Comparison of ENCODE assay signal across 35 mouse cellular contexts in the genomic region with DNA sequence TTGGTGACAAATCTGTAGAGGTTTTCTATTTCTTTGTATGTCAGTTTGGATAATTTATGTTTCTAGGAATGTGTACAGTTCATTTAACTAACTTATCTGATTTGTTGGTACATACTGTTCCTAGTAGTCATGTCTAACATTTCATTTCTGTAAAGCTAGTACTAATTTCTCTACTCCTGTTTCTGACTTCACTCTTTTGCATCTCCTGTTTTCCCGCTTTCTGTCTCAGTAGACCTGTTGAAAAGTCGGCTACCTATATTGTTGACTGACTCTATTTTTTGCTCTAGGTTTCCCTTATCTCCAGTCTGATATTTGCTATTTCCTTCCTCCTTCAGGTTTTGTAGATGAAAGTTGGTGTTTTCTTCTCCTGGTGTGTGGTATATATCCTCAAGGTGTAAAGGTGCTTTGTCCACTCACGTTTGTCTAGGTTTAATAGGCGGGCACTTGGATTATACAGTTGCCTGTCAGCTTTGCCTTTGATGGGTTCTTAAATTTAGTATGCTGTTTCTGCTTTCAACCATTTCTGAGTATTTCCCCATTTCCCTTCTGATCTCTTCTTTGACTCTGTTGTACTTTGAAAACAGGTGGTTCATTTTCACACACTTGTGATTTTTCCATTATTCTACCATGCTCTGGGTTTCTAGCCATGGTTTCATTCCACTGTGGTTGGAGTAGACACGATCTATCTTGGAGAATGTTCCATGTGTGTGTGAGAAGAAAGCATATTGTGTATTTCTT.
"Had no signal": no experiment of that assay in that cellular context is flagged by ENCODE, and none has a peak within 500 bp of the region (broad histone marks: within the 10 kb centered on the region; RNA-seq: fewer than 3 reads in every experiment).

No protein-coding gene starts in this region.

- H3K4me1 ChIP-seq: heart, embryonic 10.5 days; heart, embryonic 12.5 days; heart, embryonic 13.5 days; heart, embryonic 15.5 days; hindbrain, embryonic 10.5 days; hindbrain, embryonic 12.5 days; hindbrain, embryonic 13.5 days; hindbrain, embryonic 15.5 days; intestine, embryonic 15.5 days; kidney, embryonic 15.5 days had no signal

- DNase-seq: heart, postnatal 10 days; heart, postnatal 14 days; heart, postnatal 36 days; heart, postnatal 4 days; kidney, adult 11 months; kidney, adult 18-20 months; kidney, adult 2 months; kidney, adult 8-10 months; kidney, adult 9 months; kidney, postnatal 10 days; kidney, postnatal 14 days; kidney, postnatal 25 days; kidney, postnatal 36 days; kidney, postnatal 4 days; layer of hippocampus, adult 9-11 months; layer of hippocampus, postnatal 36 days had no signal

- H3K27ac ChIP-seq: heart, embryonic 10.5 days; heart, embryonic 13.5 days; heart, embryonic 15.5 days; hindbrain, embryonic 10.5 days; hindbrain, embryonic 12.5 days; hindbrain, embryonic 13.5 days; hindbrain, embryonic 14.5 days; hindbrain, embryonic 15.5 days; hindbrain, postnatal 0 days; intestine, embryonic 15.5 days; kidney, embryonic 15.5 days; kidney, postnatal 0 days; layer of hippocampus, adult 2 months; left cerebral cortex, adult 2 months had no signal

- H3K36me3 ChIP-seq: heart, embryonic 10.5 days; heart, embryonic 12.5 days; heart, embryonic 13.5 days; heart, embryonic 15.5 days; hindbrain, embryonic 10.5 days; hindbrain, embryonic 12.5 days; hindbrain, embryonic 13.5 days; hindbrain, embryonic 15.5 days; intestine, embryonic 15.5 days; kidney, embryonic 15.5 days had no signal

- ATAC-seq: hindbrain, embryonic 16.5 days; hindbrain, postnatal 0 days; inflammation-experienced regulatory T-cells, adult 6 months; intestine, embryonic 15.5 days; intestine, embryonic 16.5 days; intestine, postnatal 0 days had no signal

- H3K4me2 ChIP-seq: heart, embryonic 12.5 days; heart, embryonic 13.5 days; heart, embryonic 15.5 days; hindbrain, embryonic 12.5 days; hindbrain, embryonic 13.5 days; hindbrain, embryonic 14.5 days; hindbrain, embryonic 15.5 days; intestine, embryonic 15.5 days; kidney, embryonic 15.5 days had no signal

- H3K9me3 ChIP-seq: heart, embryonic 10.5 days; heart, embryonic 12.5 days; heart, embryonic 13.5 days; heart, embryonic 15.5 days; hindbrain, embryonic 10.5 days; hindbrain, embryonic 12.5 days; hindbrain, embryonic 13.5 days; hindbrain, embryonic 15.5 days; intestine, embryonic 15.5 days; kidney, embryonic 15.5 days had no signal

- H3K27me3 ChIP-seq: heart, embryonic 12.5 days; heart, embryonic 13.5 days; heart, embryonic 15.5 days; hindbrain, embryonic 12.5 days; hindbrain, embryonic 13.5 days; hindbrain, embryonic 15.5 days; intestine, embryonic 15.5 days; kidney, embryonic 15.5 days had no signal

- H3K9ac ChIP-seq: heart, embryonic 12.5 days; heart, embryonic 13.5 days; heart, embryonic 15.5 days; hindbrain, embryonic 12.5 days; hindbrain, embryonic 13.5 days; hindbrain, embryonic 14.5 days; hindbrain, embryonic 15.5 days; intestine, embryonic 15.5 days; kidney, embryonic 15.5 days had no signal

- H3K4me3 ChIP-seq: heart, embryonic 10.5 days; heart, embryonic 12.5 days; heart, embryonic 13.5 days; heart, embryonic 15.5 days; hindbrain, embryonic 10.5 days; hindbrain, embryonic 12.5 days; hindbrain, embryonic 13.5 days; hindbrain, embryonic 15.5 days; intestine, embryonic 15.5 days; kidney, embryonic 15.5 days; layer of hippocampus, adult 2 months; left cerebral cortex, adult 2 months had no signal
